Mouse (Mus musculus) Muller cell, postnatal 12 days (primary cell): Measurements from ENCODE around the gene Hap1.
"Not testable (repeated sequence)": the region's sequence is repeated elsewhere in the genome, so short reads cannot be mapped to it uniquely, and the experiment has no call there.

Experiments
- DNase-seq: peaks from one replicate; pipeline ENCODE4 v3.0.0-alpha.2; 2015; ENCODE audit errors: inconsistent ontology term

Hap1 gene

DNA sequence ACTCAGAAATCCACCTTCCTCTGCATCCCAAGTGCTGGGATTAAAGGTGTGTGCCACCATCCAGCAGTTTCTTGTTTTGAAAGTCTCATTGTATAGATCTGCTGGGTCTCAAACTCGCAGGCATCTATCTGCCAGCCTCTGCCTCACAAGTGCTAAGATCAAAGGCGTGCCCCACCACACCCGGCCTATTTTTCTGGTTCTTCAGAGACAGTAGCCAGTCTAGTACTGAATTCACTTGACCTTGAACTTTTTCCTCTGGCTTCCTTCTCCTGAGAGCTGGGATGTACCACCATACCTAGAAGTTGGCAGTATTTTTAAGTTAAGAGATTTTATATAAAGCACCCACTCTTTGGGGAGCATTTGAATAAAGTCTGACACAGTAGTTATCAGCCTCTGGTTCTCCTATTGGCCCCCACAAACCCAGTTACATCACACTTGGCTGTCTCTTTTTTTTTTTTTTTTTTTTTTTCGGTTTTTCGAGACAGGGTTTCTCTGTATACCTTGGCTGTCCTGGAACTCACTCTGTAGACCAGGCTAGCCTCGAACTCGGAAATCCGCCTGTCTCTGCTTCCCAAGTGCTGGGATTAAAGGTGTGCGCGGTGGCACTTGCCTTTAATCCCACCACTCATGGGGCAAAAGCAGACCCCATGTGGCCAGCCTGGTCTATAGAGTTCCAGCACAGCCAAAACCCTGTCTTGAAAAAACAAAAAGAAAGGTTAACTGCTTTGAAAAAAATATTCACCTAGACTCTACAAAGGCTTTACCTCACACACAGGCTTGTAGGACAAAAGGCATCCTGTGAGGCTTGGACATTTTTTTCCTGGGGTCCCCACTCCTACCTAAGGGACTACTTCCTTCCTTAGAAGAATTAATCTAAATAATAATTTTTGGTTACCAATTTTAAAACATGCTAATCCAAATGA lies 37.1 kb downstream of the Hap1 start:
- DNase-seq: no peak

DNA sequence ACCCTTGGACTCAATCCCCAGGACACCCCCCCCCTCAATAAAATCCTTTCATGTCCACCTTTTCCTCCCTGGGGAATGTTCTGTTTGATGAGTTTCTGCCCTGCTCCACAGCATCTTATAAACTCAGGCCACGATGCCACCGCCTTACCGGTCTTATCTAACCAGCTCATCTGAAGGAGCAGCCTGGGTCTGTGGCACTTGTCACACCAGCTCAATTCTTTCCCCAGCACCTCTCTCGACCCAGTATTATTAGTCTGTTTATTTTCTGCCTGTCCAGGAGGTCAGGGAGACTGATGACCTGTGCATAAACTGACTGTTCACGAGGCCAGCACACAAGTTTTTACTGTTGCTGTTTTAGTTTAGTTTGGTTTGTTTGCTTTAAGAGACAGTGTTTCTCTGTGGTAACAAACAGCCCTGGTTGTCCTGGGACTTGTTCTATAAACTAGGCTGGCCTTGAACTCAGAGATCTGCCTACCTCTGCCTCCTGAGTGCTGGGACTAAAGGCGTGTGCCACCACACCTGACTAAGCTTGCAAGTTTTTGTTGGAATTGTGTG lies 38.0 kb downstream of the Hap1 start:
- no peak for DNase-seq

- no peak for DNase-seq
Observed at GRCm38 (mm10) chr11:100315439-100315838, 40.5 kb downstream of the Hap1 start.

- DNase-seq: no peak
Observed at GRCm38 (mm10) chr11:100313424-100313823, 42.5 kb downstream of the Hap1 start.

- DNase-seq: peak; percentile 76
Observed at GRCm38 (mm10) chr11:100312096-100312679, 43.7 kb downstream of the Hap1 start.

DNA sequence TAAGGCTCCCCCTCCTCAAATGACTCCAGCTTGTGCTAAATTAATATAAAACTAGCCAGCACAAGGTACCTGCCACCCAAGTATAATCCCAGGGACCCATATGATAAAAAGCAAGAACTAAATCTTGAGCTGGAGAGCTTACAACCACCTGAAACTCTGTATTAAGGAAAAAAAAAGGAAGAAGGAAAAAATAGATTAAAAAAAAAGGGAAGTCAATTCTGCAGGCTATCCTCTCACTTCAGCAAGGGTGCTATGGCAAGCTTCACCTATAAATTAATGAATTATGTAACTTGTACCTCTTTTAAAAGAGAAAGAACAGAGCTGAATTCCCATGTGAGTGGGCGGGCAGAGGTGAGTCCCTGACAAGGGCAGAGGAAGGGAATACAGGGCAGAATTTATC lies 44.3 kb downstream of the Hap1 start:
- no peak for DNase-seq

GRCm38 (mm10) chr11:100308672-100309071 lies 47.3 kb downstream of the Hap1 start:
- not testable (repeated sequence) for DNase-seq

GRCm38 (mm10) chr11:100307900-100308299 lies 48.0 kb downstream of the Hap1 start:
- DNase-seq: no peak

DNA sequence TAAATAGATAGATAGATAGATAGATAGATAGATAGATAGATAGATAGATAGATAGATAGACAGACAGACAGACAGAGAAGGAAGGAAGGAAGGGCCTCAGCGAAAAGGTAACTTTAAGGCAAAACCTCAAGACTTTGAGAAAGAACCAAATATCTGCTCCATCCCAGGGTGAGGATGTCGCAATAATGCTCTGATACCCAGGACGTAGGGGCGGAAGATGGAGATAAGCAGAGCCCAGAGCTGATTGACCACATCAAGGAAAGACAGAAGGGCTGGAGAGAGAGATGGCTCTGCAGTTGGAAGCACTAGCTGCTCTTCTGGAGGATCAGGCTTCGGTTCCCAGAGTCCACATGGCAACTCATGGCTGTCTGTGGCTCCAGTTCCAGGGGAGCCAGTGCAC lies 54.6 kb downstream of the Hap1 start:
- DNase-seq: no peak

DNA sequence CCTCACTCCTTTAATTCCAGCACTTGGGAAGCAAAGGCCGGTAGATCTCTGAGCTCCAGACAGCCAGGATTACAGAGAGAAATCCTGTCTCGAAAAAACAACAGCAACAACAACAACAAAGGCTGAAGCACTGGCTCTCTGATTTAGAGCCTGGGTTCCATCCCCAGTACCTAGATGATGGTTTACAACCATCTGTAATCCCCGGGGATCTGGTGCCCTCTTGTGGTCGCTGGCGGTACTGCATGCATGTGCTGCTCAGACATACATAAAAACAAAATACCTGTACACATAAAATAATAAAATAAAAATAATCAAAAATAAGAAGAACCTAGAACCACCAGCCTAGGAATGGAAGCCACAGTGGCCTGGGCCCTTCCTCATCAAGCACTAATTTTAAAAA lies 55.6 kb downstream of the Hap1 start:
- DNase-seq: peak; percentile 31

GRCm38 (mm10) chr11:100298274-100299036 lies 57.5 kb downstream of the Hap1 start:
- DNase-seq: peak; percentile 72

- DNase-seq: no peak
Observed at GRCm38 (mm10) chr11:100297801-100298200, 58.1 kb downstream of the Hap1 start.
